Mouse (Mus musculus) adrenal gland, postnatal 14 days (tissue): ENCODE data around the gene Cfap58. TPM values are rescaled to one million over a fixed set of nuclear protein-coding genes. Genes with fewer than 3 reads are reported as not detected.

Experiments used
- DNase-seq: peaks from one replicate; pipeline ENCODE4 v3.0.0; 2021; ENCODE audit warnings: mixed read lengths
- total RNA-seq: library from RNA; stranded (reverse); gene quantifications from 2 replicates; pipeline ENCODE4 v1.2.3, GENCODE M21; 2021

Gene Cfap58
- total RNA-seq, 1 experiment from 2014 or later: not detected

DNA sequence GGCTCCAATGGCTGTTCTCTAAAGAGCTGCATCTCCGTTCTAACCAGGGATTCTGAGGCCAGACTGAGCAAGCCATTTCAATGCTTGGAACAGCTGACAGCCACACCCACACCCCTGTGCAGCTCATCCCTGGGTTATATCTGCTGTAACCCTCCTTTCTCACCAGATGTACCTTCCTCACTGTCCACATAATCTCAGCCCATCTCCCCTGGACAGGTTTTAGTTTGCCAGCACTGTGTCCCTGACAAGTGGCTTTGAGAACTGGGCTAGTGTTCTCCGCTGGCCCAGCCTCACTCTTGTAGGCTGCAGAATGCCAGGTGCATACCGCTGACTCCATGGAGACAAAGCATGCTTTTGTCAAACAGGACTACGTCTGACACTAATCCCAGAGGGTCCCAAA, 20.1 kb upstream of the Cfap58 start:
- no peak for DNase-seq

DNA sequence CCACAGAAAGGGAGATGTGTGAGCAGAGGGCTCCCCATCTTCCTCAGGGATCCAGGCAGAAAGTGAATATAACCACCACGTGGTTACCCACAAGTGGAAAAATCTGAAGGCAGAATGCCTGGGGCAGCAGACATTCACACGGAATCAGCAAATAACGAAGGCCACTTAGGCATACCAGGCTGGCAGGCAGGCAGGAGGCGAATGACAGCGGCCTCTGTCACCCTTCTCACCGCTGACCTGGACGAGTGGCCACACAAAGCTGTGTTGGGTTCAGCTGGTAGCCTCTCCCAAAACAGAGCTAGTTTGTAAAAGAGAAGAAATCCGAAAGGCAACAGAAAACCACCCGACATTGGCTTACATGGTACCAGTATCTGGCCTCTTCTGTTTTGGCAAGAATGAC, 19.5 kb upstream of the Cfap58 start:
- no peak for DNase-seq

DNA sequence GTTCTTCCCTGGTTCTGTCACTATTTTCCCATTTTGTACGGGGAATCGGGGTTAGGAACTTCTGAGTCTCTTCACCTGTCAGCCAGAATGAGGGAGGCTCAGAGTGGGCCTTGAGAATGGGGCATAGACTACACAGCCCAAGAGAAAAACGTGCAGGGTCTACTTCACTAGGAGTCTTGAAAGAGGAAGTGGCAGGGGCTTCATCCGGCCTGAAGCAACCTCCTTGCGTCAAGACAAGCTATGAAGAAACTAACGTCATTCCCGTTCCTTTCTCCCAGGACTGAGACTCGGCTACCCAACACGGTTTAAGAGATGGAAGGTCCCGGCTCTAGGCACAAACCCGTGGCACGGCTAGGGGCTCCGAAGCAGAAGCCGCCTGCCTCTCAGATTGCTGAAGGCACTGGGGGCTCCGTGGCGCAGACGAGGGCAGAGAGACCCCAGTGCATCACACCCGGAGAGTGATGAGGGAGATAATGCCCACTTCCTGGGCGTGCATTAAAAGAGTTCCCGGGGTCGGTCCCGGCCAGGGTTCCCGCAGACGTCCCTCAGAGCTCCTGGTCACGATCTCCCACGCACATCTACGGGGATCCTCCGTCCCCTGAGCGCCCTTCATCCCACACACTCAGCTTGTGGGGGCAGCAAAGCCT, 18.9 kb upstream of the Cfap58 start:
- no peak for DNase-seq

DNA sequence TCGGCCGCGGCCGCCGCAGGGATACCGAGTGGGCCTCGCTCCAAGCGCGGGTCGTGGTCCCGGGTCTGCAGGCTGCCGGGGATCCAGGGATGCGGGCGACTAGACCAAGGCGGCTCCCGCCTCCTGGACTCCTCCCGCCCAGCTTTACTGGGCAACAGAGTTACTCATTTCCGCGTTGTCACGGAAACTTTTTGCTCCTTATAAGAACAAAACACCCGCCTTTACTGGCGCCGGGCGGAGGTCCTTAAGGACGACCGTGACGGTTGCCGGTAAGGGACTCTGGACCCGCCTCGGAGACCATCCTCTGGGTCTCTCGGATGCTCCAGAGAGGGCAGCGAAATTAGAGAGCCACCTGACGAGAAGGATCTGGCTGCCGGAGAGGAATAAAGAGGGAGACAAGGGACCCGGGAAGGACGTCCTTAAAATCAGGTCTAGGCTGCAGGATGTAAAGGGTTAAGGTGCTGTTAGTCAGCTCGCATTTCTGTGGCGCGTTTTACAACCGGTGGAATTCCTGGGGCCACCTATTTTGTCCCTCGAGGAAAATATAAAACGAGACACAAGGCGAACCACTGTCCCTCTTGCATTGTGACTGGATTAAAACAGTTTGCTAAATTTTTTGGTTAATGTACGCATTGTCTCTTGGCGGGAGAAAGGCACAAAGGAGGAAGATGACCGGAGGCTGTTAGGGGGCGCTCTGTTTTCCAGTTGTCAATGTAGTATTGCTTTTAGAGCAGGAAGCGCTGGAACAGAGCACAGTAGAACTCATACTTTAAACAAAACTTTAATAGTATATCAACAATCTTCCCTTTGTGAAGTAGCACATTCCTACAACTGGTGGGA, 18.1 kb upstream of the Cfap58 start, which contains the start of the genes Cfap43 and Itprip:
TSS of gene Cfap43 (minus strand) at position 162 of the 840 bp plus-strand sequence.
TSS of gene Itprip (minus strand) at position 174 of the 840 bp plus-strand sequence.
- DNase-seq: peak; percentile 87

DNA sequence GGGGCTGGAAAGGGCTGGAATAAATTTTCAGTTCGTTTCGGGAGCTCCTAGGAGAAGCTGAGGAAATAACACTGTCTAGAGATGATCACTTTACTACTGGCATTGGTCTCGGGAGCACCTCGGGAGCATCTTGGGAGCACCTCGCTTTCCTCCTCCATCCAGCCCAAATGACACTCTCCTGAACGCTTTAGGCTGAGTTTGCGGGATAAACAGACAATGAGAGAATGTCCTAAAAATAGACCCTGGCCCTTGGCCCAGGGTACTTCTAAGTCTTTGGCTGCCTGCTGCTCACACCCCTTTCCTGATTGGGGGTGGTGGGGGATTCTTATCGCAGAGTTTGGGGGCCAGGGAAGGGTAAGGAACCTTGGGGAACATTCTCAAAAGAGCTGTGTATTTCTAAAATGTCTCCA, 17.5 kb upstream of the Cfap58 start:
- peak; percentile 47 for DNase-seq

DNA sequence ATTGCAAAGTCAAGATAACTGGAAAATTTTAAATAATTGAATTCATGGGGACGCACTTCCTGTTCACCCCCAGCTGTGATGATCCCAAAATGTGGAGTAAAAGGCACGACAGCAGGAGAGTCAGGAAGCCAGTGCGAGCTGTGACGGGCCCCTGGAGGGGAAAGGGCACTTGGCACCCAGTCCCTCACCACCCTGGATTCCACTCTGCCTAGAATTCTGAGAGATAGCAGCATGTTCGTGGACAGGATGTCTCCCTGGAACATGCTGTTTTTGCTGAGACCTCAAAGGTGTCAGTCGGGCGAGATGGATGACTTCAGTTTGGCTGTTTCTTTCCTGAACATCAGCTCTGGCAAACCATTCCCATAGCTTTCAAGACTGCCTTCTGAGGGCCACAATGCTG, 11.7 kb upstream of the Cfap58 start:
- DNase-seq: peak; percentile 59

DNA sequence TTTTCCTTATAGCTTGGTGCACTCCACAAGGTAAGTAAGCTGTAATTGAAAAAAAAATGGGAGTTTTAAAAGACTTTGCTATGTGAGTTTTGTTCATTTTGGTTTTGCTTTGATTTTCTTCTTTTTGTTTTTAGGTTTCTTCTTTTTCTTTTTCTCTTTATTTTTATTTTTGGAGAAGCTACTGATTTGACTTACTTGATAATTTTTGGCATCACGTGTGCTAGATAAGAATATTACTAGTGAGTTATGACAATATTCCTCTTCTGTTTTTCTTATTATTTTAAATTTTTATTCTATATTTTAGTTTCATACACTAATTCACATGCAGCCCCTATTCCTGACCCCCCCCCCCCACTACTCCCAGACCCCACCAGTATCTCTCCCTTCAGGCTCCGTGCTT, 10.4 kb upstream of the Cfap58 start:
- DNase-seq: no peak

DNA sequence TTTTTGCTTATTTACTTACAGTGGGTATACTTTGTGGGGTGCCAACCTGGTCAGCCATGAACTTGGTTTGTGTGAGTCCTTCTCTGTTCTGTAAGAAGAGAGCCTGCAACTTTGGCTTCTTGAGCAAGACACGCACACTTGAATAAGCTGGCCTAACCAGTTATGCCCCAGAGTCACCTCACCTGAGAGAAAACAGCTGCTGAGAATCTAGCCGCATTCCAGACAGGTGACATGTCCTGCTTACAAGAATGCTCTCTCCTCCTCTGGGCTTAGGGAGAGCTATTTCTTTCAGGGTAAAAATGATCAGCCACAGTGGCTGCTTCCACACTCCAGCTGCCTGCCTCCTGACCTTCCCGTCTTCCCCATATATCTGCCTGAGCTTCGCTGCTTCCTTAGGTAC, 8.4 kb upstream of the Cfap58 start:
- DNase-seq: no peak

DNA sequence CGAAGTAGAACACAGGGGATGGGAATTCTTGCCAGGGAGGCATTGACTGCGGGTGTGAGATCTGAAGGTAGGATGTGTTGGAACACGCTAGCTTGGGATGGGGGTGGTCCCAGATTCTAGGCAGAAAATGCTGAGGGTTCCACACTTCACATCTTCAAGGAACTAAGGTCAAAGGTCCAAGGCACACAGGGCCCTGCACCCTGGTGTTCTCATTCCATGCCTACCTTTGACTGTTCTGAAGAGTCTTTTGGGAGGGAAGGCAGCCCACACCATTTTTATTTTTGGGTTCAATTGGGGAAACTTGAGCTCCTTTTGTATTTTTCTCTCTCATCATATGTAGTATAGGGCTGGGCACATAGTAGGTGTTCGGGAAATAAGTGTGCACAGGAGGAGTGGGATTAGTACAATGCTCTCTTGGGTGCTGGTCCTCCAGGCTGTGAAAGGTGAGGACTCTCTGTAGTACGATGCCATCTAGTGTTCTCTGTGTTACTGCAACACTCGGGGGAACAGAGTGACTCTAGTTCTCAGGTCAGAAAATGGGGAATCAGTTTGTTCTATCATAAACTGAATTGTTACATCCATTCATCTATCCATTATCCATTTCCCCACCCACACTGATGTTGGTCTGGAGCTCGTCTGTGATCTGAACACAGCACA, 5.4 kb upstream of the Cfap58 start:
- peak; percentile 42 for DNase-seq

DNA sequence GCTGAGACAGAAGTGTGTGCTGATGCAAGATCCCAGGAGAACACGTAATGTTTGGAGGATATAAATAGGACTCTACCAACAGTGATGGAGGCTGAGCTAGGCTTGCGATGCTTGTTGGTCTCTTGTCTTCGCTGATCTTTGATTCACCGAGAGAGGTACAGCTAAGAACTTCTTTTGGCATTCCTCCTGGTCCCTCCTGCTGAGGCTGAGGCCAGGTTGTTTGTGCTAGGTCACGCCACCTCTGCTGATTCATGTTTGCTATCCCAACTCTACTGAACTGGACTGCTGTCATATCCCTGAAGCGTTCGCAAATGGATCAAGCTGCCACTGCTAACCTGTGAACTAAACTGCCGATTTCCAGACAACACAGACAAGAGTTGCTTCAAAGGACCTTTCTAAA, 3.3 kb upstream of the Cfap58 start:
- no peak for DNase-seq

DNA sequence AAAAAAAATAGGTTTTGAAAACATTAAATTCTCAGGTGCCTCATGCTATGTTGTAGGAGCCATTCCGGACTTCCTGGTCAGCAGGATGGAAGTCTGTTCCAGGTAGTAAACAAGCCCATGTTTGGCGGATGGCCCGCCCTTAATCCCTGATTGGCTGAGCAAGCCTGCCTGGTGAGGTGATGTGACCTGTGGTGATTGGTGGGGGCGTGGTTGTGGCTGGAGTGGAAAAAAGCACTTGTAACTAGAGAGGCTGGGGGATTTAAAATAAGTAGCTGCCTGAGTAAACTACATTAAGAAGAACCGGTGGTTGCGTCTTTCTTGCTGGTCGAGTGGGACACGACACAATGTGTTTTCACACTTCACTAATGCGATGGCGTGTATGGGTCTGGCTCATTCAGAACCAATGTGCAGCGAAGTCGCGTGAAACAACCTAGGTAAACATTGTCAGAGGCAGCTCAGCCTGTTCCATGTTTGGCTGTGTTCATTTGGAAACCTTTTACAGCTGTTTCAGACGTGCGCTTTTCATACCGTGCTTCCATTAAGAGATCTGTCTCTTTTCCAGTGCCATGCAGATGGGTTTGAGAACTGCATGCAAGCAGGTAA, 2.7 kb upstream of the Cfap58 start:
- DNase-seq: no peak

DNA sequence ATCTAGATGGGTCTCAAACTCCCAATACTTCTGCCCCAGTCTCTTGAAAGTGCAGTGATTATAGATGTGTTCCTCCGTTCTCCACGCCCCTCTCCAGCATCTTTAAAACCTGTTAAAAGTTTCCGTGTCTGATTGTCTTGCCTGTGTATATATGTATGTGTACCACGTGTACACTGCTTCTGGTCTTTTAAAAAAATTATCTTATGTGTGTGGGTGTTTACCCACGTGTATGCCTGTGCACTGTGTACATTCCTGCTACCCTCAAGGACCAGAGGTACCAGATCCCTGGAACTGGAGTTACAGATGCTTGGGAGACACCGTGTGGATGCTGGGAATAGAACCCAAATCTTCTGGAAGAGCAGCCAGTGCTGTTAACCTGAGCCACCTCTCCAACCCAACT, 1.9 kb upstream of the Cfap58 start:
- DNase-seq: no peak

DNA sequence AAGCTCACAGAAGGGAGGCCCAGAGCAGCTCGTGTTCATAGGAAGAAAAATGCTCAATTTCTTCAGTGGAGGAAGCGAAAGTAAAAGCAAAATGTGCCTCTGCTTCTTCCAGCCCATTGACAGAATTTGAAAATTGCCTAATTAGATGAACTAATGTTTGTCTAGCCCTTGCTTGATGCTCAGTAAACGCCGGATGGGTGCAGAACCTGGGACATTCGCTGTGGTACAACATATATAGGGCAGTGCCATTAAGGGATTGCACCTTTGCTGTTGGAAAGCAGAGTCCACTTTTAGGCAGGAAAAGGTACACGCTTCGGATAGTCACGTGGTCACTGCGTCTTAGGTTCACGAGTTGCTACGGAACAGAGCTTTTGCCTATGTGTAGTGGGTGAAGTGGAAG, 985 bp upstream of the Cfap58 start:
- no peak for DNase-seq

DNA sequence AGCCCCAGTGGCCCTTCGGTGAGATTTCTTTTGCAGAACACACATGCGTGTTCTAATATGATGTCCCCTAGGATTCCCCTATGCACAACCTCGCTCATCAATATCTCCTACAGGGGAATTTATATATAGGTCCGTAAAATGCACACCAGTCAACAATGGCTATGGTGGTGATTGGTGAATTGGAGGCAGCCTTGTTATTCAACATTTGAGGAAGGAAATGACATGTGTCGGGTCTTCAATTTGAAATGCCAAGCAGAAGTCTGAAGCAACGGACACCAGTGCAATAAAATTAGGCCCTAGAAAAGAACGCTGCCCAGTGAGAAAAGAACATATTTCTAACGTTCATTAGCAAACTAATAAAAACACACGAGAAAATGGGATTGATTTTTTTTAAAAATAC, 537 bp upstream of the Cfap58 start:
- no peak for DNase-seq

DNA sequence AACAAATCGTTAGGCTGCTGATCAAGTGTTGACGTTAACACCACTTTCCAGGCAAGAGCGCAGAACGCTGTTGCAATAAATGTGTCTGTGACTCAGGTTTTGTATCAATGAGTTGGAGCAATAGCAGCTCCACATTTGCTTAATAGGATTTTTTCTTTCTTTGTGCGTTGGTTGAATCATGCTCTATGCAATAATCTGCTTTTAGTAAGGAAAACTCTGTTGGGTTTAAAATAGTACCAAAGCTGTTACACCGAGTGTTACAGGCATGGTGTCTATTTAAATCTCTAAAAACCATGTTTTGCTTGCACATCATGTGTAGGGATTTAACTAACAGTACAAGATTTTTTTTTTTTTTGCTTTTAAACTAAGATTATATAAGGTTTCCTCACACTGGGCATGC, 1.9 kb downstream of the Cfap58 start:
- no peak for DNase-seq

DNA sequence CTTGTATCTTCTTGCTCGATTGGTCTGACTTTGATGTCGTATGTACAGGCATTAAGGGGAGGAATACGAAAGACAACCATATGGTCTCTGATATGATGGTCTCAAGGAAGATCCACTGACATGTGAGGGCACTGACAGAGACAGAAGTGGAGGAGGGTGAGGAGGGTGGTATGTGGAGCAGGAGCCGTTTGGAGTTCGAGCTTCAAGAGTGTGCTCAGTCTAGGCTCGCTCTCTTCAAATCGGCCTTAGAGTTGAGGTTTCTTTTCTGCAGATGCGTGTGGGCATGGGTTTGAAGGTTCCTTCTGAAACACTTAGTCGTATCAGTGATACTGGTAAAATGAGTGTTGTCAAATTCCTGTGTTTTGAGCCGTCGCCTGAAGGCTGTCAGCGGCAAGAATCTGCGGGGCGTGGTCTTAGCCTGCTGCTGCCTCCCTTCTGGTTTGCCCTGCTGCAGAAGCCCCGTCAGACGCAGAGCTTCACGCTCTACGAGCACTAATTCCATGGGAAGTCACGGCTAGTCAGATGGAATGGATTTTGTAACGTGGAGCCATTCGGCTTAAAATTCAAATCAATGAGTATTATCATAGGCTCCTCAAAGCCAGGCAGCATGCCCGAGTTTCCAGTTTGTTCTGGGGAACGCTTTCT, 9.5 kb downstream of the Cfap58 start:
- DNase-seq: no peak

DNA sequence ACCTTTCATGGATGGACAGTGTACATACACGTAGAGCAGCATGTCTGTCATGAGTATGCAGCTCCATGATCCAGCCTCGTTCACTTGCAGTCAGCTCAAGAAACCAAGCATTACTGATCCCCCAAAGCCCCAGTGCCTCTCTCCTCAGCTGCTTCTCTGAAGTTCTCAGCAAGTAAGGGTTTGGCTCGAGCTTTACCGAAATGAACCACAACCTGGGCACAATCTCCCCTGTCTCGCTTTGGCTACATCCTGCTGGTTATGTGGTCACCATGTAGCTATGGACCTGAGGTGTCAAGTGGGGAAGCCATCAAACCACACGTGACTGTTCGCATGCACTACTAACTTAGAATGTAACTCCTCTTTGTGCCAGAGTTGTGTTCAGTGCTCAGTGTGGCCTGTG, 13.5 kb downstream of the Cfap58 start:
- no peak for DNase-seq

DNA sequence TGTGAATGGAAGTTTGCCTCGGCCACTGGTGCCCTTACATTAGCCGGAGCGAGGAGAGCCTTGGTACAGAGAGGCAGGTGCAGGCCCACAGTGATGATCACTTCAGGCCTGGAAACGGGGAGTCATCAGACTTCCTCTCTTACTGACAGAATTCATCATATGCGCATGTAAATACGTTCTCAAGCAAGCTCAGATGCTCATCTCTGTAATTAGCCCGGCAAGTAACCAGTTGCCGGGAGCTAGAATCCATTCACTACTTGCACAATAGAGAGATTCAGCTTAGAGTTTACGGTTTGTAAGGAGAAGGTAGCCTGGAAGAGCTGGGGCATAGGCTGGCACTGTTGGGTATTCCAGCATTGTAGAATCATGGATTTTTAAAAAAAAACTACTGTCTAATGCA, 15.7 kb downstream of the Cfap58 start:
- no peak for DNase-seq

DNA sequence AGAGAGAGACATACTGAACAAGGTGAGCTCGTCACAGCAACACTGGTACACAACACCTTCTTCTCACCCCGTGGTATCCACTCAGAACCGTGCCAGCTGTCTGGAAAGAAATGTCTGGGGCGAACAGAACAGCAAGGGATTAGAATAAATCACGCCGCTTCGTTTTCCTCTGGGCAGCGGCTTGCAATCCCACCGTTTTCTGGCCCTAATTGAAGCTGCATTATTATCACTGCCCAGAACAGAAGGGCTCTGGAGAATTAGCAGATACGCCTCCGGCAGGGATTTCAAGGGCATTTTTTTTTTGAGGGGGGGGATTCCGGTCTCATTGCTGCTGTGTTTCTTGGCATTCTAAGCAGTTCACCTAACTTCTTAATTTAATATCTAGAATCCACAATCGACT, 20.7 kb downstream of the Cfap58 start:
- no peak for DNase-seq

DNA sequence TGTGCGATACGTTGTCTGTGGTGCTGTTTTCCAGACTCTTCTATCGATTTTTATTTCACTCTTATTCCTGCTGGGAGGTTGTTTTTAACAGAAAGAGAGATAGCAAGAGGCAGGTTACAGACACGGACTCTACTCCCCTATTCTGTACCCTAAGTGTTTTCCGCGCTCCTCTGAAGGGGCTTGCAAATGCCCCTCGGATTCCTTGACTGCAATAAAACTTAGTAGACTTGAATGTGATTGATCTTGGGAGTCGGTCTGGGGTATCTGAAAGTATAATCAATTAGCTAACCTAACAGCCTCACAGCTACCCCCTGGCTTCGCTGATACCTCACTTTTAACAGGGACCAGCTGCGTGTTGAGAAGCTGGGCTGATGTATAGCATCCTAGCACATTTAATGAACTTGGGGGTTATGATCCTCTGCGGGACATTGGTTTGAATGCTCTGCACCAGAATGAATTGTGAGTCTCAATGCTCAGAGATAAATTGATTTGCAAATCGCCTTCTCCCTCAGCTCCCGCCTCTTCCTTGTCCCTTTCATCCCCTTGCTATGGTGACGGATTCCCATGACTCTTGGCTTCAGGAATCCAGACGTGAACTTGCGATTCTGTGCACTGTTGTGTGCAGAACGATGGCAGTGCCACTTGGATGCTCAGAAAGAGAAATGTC, 31.7 kb downstream of the Cfap58 start:
- DNase-seq: no peak

DNA sequence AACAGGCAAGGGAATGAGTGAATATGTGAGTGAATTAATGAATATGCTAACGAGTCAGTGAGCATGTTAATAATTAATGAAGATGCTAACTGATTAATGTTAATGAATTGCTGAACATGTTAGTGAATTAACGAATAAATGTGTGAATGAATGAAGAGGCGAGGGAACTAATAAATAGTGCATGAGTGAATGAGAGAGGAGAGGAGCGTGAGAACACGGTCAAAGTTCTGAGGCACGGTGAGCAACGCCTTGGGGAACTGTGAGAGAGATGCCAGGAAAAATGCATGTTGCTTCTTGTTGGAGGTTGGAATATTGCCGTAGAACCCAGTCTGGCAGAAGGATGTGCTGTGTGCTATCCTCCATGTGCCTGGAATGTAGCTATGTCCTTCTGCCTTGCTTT, 33.6 kb downstream of the Cfap58 start:
- DNase-seq: no peak
